Mouse (Mus musculus): ENCODE results near the gene Sept3.

The Sept3 gene

DNA sequence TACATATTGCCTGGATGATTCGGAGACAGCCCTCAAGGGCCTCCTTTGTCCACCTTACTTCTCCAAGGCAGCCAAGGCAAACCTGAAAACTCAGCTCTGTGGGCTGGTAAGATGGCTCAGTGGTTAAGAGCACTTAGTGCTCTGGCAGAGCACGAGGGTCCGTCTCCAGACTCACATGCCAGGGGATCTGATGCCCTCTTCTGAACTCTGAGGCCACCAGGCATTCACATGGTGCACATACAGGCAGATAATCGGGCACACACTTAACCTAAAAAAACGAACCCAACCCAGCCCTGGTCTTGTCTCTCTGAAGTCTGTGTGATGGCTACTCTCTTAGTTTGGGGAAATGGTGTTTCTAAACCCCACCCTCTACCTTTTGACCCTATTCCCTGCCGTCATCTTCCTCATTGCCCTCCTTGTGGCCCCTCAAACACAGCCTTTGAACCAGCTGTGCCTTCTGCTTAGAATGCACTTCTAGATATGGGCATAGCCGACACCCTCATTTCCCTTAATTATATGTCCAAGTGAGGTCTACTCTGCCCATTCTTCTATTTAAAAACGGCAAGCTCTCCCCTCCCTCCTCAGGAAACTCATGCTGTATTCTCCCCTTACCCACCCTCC is 65.1 kb downstream of the Sept3 start:
- no peak for DNase-seq (ENCODE audit: low read depth)

DNA sequence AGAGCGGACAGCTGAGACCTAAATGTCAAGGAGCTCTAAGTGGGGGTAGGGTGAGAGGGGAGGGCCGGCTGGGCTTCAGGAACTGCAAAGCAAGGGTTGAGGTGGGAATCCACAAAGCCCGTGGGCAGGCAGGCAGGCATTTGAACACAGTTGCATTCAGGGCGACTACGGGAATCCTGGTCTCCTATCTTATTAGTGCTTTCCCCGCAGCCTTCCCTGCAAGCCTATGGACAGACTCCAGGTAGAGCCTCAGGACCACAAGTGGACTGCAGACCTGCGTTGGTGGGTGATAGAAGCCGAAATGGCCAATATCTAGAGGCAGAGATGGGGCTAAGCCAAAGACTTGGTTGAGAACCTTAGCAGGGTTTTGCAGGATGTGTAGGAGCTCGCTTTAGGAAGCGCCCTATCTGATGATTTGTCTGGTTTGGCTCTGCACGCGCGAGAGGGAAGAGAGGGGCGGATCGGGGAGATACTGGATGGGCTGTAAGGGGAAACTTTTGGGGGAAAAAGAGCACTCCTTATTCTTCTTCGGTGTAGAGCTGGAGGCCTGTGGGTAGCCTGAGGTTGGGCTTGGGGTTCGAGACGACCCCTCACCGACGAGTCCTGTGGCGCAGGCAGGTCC is 65.8 kb downstream of the Sept3 start:
- DNase-seq (ENCODE audit: low read depth), result no peak

DNA sequence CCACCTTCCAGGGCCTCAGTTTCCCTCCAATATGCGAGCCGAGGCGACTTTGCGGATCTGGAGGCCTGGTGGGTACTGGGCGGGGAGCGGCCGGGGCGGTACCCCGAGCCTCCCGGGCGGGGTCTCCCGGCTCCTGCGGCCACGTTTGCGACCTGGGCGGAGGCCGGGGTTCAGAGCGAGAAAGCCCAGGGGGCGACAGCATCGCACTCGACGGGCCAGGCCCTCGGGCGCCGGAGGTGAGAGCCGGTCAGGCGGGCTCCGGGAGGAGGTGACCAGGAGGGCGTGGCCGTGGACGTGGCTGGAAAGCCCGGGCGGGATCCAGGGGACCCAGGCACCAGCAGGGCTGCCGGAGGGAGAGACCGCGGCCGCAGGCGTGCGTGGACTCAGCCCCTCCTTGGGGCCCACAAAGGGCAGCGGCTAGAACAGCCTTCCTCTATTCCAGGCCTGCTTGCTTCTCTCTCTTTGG is 66.4 kb downstream of the Sept3 start:
- DNase-seq (ENCODE audit: low read depth), result no peak

DNA sequence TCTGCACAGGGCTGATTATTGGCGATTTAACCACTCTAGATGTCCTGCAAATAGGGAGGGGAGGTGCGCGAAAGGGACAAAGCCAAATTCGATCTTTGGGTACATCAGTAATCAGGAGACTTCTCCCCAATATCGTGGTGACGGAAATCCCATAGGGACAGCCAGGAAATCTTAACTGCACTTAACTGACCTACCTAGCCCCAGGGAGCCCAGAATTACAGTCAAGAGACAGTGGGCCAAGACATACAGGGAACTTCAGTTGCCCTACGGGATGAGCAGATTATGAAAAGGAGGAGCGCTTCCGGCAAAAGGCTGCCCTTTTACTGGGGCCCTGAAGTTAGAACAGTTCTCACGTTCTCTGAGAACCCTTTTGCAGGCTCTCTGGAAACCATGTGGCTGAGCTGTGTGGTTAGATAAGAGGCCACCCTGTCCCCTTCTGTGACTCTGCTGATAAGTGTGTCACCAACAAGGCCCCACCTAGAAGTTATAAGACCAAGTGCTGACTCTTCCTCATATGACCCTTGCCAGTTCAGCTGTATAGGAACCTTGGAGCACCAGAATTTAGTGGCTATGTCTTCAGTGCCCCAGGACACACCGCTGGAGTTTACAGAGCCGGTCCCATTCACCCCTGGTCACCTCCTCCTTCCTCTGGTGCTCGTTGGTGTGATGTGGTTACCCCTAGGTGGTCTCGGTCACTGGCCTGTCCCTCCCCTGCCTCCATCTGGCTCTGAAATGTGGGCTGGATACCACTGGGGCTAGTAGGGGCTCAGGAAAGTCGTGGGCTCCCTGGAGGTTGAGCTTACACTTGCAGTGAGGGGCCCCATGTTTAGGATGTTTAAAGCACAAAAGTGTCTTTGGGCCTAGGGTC is 67.2 kb downstream of the Sept3 start:
- no peak for DNase-seq (ENCODE audit: low read depth)

DNA sequence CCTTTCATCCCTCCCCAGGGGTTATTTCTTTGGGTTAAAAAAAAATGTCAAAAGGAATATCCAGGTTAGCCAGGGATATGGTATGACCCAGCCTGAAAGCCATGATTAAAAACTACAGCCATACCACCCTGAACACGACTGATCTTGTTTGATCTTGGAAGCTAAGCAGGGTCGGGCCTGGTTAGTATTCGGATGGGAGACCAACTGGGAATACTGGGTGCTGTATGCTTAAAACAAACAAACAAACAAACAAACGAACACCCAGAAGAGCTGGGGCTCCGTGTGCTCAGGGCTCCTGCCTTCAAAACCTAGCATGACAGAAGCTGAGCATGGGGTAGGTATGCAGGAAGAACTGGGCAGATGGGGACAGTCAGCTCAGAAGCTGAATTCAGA is 67.8 kb downstream of the Sept3 start:
- DNase-seq (ENCODE audit: low read depth), result no peak

DNA sequence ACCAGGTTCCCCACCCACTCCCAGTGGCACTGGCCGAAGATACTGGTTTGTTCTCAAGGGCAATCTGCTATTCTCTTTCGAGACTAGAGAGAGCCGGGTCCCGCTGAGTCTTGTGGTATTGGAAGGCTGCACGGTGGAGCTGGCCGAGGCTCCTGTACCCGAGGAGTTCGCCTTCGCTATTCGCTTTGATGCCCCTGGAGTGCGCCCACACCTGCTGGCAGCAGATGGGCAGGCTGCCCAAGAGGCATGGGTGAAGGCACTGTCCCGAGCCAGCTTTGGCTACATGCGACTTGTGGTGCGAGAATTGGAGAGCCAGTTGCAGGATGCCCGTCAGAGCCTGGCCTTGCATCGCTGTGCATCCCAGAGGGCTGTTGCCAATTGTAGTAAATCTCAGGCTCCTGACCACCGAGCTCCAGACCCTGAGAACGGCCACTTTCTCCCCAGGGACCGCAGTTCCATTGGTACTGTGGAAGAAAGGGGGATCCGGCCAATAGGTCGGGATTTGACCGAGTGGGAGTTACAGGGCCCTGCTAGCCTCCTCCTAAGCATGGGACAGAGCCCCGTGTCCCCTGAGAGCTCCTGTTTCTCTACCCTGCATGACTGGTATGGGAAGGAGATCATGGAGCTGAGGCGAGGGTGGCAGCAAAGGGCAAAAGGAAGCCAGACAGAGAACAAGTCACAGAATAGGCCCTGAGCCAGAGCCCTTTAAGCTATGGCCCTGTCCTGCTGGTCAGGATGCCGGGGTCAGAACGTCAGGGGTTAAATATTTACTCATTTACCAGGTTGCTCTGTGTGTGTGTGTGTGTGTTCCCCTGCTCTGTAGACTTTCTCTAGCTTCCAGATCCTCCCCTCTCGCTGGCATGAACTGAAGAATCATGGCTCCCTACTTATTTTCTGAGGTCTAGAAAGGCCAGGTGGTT is 68.9 kb downstream of the Sept3 start:
- no peak for DNase-seq (ENCODE audit: low read depth)
